Mouse (Mus musculus) spleen, postnatal 0 days (tissue): ENCODE measurements around the gene Tmco5. TPM values are rescaled to one million over a fixed set of nuclear protein-coding genes. Genes with fewer than 3 reads are reported as not detected.

Experiments
- polyA plus RNA-seq: library from polyadenylated mRNA; unstranded; fragments of >200 nt; fragmentation: Nextera tagmentation; extraction: Ambion mirVana; gene quantifications from 2 replicates; pipeline ENCODE4 v1.2.1, GENCODE M21; 2015

Gene Tmco5
- not detected in 2 replicates for polyA plus RNA-seq

GRCm38 (mm10) chr2:116878391-116878790, at the start of gene Tmco5:
TSS of gene Tmco5 (plus strand) at chr2:116878691.

Other genes with a start within 250 kb of the Tmco5 start
- gene Spred1, start 242.7 kb downstream of the Tmco5 start, polyA plus RNA-seq, result 5.8 and 7.8 TPM in 2 replicates